8 mouse cellular contexts compared by ENCODE assay signal in the genomic region with DNA sequence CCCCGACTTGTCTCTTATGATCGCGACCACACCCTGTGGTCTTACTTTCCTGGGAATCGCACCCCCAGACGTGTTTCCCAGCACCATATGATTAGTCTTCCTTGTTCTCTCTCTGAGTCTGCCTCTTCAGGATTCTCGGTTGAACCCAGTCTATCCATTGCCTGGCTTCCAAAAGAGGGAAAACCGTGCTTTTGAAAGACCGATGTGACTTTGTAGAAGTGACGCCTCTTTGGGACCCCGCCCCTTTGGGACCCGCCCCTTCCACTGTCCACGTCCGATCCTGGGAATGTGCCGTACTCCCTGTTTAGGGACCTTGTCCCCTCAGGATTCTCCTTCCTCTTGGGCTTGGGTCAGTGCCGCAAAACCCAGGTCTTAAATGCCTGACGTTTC. TPM values are rescaled to one million over a fixed set of nuclear protein-coding genes. Genes with fewer than 3 reads are reported as not detected.
DNase-seq lines count a peak whose midpoint lies in the region; ATAC-seq and TF ChIP-seq lines count a peak whose summit lies in the region.

No protein-coding gene starts in this region.

- peak; percentile 9; the same call in 1 of the 2 replicates for ATAC-seq in hindbrain, embryonic 15.5 days (ENCODE audit: low FRiP score, low read depth)
- peak; percentile 3; the same call in 1 of the 2 replicates for ATAC-seq in liver, embryonic 11.5 days (replicated peaks; ENCODE audit: low FRiP score)
- no peak for ATAC-seq in inflammation-experienced regulatory T-cells, adult 6 months

- no peak for TF ChIP-seq EP300 in MEL (IDR thresholded peaks at IDR 0.05; ENCODE audit: low read depth in 1 of 2, low read length in 2 of 2)

- peaks cover 48% of the 10 kb centered on the region for H3K79me2 ChIP-seq in MEL (ENCODE audit: control insufficient read depth, insufficient read depth, low read length, poor library complexity)

- peak overlapping the region; percentile 96 for H3K4me2 ChIP-seq in hindbrain, embryonic 15.5 days
- H3K4me2 ChIP-seq in liver, embryonic 11.5 days: peak overlapping the region; percentile 98

- H3K27me3 ChIP-seq in MEL (ENCODE audit: control insufficient read depth in 1 of 2, insufficient read depth in 2 of 2, low read length in 2 of 2): no peaks in the 10 kb centered on the region
- no peaks in the 10 kb centered on the region for H3K27me3 ChIP-seq in hindbrain, embryonic 15.5 days
- no peaks in the 10 kb centered on the region for H3K27me3 ChIP-seq in liver, embryonic 11.5 days (replicated peaks; ENCODE audit: control insufficient read depth, insufficient read depth, low read length)

- peaks cover 8 to 45% of the 10 kb centered on the region in 2 experiments for H3K36me3 ChIP-seq in MEL (ENCODE audit: control insufficient read depth in 1 of 2, insufficient read depth in 2 of 2, low read length in 2 of 2)
- peaks cover 11% of the 10 kb centered on the region for H3K36me3 ChIP-seq in hindbrain, embryonic 15.5 days
- peaks cover 27% of the 10 kb centered on the region for H3K36me3 ChIP-seq in liver, embryonic 11.5 days (ENCODE audit: control insufficient read depth, insufficient read depth, low read length)

- peak overlapping the region; percentile 79 for H3K27ac ChIP-seq in MEL (ENCODE audit: control insufficient read depth, low read depth, low read length)
- peak overlapping the region; percentile 88 for H3K27ac ChIP-seq in bone marrow, adult 2 months (ENCODE audit: control insufficient read depth, insufficient read depth, low read depth, low read length, poor library complexity)
- H3K27ac ChIP-seq in hindbrain, embryonic 15.5 days (replicated peaks): peak overlapping the region; percentile 89
- peak overlapping the region; percentile 95 for H3K27ac ChIP-seq in liver, embryonic 11.5 days (ENCODE audit: low read depth, low read length)

- DNase-seq in MEL (ENCODE audit: low read depth, low spot score): no peak
- DNase-seq in gastrocnemius, adult 8-10 months (ENCODE audit: low spot score in 2 of 2): peak; percentile 71
- DNase-seq in liver, embryonic 11.5 days (ENCODE audit: low spot score): peak; percentile 89
- DNase-seq in neural tube, embryonic 10.5 days (ENCODE audit: extremely low spot score, low spot score): peak; percentile 84
- DNase-seq in retina, embryonic 14.5 days (ENCODE audit: low spot score): no peak

- no peaks in the 10 kb centered on the region for H3K9me3 ChIP-seq in MEL (replicated peaks; ENCODE audit: insufficient read depth, low read length)
- no peaks in the 10 kb centered on the region for H3K9me3 ChIP-seq in hindbrain, embryonic 15.5 days
- H3K9me3 ChIP-seq in liver, embryonic 11.5 days (ENCODE audit: control insufficient read depth, low read length): no peaks in the 10 kb centered on the region

- TF ChIP-seq POLR2A in MEL (IDR thresholded peaks at IDR 0.05; ENCODE audit: control insufficient read depth in 1 of 2, insufficient read depth in 1 of 2, low read depth in 1 of 2, low read length in 2 of 2, poor library complexity in 1 of 2): peak in 1 of 2 experiments; percentile 9; a peak in 1 of 4 replicates
- no peak for TF ChIP-seq POLR2A in bone marrow, adult 2 months (IDR thresholded peaks at IDR 0.05; ENCODE audit: borderline replicate concordance, control insufficient read depth, low read depth, low read length)

- no peak for TF ChIP-seq RAD21 in MEL (IDR thresholded peaks at IDR 0.05; ENCODE audit: low read depth, low read length)

- H3K4me3 ChIP-seq in MEL (ENCODE audit: control insufficient read depth in 1 of 2, insufficient read depth in 1 of 2, low read depth in 2 of 2, low read length in 2 of 2): peak overlapping the region; percentile 75 to 82
- peak overlapping the region; percentile 90 for H3K4me3 ChIP-seq in bone marrow, adult 2 months (replicated peaks; ENCODE audit: control insufficient read depth, low read depth, low read length)
- H3K4me3 ChIP-seq in hindbrain, embryonic 15.5 days: peak overlapping the region; percentile 64
- H3K4me3 ChIP-seq in liver, embryonic 11.5 days (ENCODE audit: low read depth, low read length): peak overlapping the region; percentile 63

- peaks cover 19 to 46% of the 10 kb centered on the region in 2 experiments for H3K4me1 ChIP-seq in MEL (ENCODE audit: control insufficient read depth in 1 of 2, insufficient read depth in 2 of 2, low read length in 2 of 2)
- H3K4me1 ChIP-seq in bone marrow, adult 2 months (ENCODE audit: control insufficient read depth, insufficient read depth, low read length): peaks cover 5% of the 10 kb centered on the region; the same call in 1 of the 2 replicates
- peaks cover 40% of the 10 kb centered on the region for H3K4me1 ChIP-seq in hindbrain, embryonic 15.5 days (replicated peaks)
- H3K4me1 ChIP-seq in liver, embryonic 11.5 days (replicated peaks; ENCODE audit: control insufficient read depth, insufficient read depth, low read length): peaks cover 41% of the 10 kb centered on the region

- no peak for TF ChIP-seq CTCF in MEL (IDR thresholded peaks at IDR 0.05 in 2 of 3, conservative IDR thresholded peaks at IDR 0.05 in 1 of 3; ENCODE audit: control insufficient read depth in 1 of 3, insufficient read depth in 1 of 3, low read depth in 2 of 3, low read length in 3 of 3, poor library complexity in 1 of 3, severe bottlenecking in 1 of 3)
- no peak for TF ChIP-seq CTCF in bone marrow, adult 2 months (IDR thresholded peaks at IDR 0.05; ENCODE audit: control insufficient read depth, insufficient read depth, low read length)

- WGBS in bone marrow, adult 2 months: 0% methylated on average over 16 of the region's 16 CpGs
- 0% methylated on average over 16 of the region's 16 CpGs for WGBS in hindbrain, embryonic 15.5 days
- under 1% methylated on average over 16 of the region's 16 CpGs for WGBS in liver, embryonic 11.5 days

- peak overlapping the region; percentile 76 for H3K9ac ChIP-seq in MEL (ENCODE audit: control insufficient read depth, low read depth, low read length, poor library complexity, severe bottlenecking)
- peak overlapping the region; percentile 56 for H3K9ac ChIP-seq in hindbrain, embryonic 15.5 days
- peak overlapping the region; percentile 75 for H3K9ac ChIP-seq in liver, embryonic 11.5 days (ENCODE audit: low read depth, low read length)

RNA-seq across cellular contexts. Expression of gene Shc1, which starts 0.6 kb away (rescaled TPM):
- 41.9 and 49.2 TPM in 2 replicates for total RNA-seq in MEL (2012; rRNA removed)
- polyA plus RNA-seq in MEL (2012; ENCODE audit: insufficient read depth in 1 of 2, insufficient read length in 2 of 2, low read depth in 1 of 2, low replicate concordance in 2 of 2, missing spikeins in 1 of 2): 10 to 100 TPM in 1 of 2 experiments, not detected in 1; 79.8 TPM
- 41.6 and 65.2 TPM in 2 replicates for polyA plus RNA-seq in bone marrow, adult 2 months (2011; ENCODE audit: insufficient read depth, insufficient read length, low replicate concordance, missing spikeins)
- total RNA-seq in gastrocnemius, adult 8-10 months (2022): 10 to 100 TPM; 14.1 to 20.6 (median 17.7) TPM
- 20.0 and 21.8 TPM in 2 replicates for polyA plus RNA-seq in hindbrain, embryonic 15.5 days (2015; fragmentation: Nextera tagmentation; extraction: Ambion mirVana)
- 72.8 and 75.6 TPM in 2 replicates for polyA plus RNA-seq in liver, embryonic 11.5 days (2014; fragmentation: Nextera tagmentation; extraction: Ambion mirVana)
- polyA plus RNA-seq in inflammation-experienced regulatory T-cells, adult 6 months (2017; shearing (Covaris generic)): 10 to 100 TPM; 31.2 to 34.1 (median 33.7) TPM

RNA-seq across cellular contexts. Expression of gene Cks1b, which starts 0.7 kb away (rescaled TPM):
- total RNA-seq in MEL (2012; rRNA removed): 271 and 292 TPM in 2 replicates
- polyA plus RNA-seq in MEL (2012; ENCODE audit: insufficient read depth in 1 of 2, insufficient read length in 2 of 2, low read depth in 1 of 2, low replicate concordance in 2 of 2, missing spikeins in 1 of 2): 100 to 1,000 TPM; 177 to 438 TPM
- 126 and 145 TPM in 2 replicates for polyA plus RNA-seq in bone marrow, adult 2 months (2011; ENCODE audit: insufficient read depth, insufficient read length, low replicate concordance, missing spikeins)
- total RNA-seq in gastrocnemius, adult 8-10 months (2022): 1 to 10 TPM; 2.3 to 3.4 (median 2.6) TPM
- 95.9 and 110 TPM in 2 replicates for polyA plus RNA-seq in hindbrain, embryonic 15.5 days (2015; fragmentation: Nextera tagmentation; extraction: Ambion mirVana)
- polyA plus RNA-seq in liver, embryonic 11.5 days (2014; fragmentation: Nextera tagmentation; extraction: Ambion mirVana): 498 and 502 TPM in 2 replicates
- polyA plus RNA-seq in inflammation-experienced regulatory T-cells, adult 6 months (2017; shearing (Covaris generic)): 100 to 1,000 TPM in 1 of 3 experiments, 10 to 100 TPM in 2; 23.3 to 176 (median 34.8) TPM

RNA-seq across cellular contexts. Expression of gene Flad1, which starts 7.2 kb away (rescaled TPM):
- 38.0 and 42.9 TPM in 2 replicates for total RNA-seq in MEL (2012; rRNA removed)
- polyA plus RNA-seq in MEL (2012; ENCODE audit: insufficient read depth in 1 of 2, insufficient read length in 2 of 2, low read depth in 1 of 2, low replicate concordance in 2 of 2, missing spikeins in 1 of 2): 10 to 100 TPM in 1 of 2 experiments, not detected in 1; 54.2 TPM
- polyA plus RNA-seq in bone marrow, adult 2 months (2011; ENCODE audit: insufficient read depth, insufficient read length, low replicate concordance, missing spikeins): 9.7 and 17.6 TPM in 2 replicates
- 10 to 100 TPM; 37.8 to 46.1 (median 41.6) TPM for total RNA-seq in gastrocnemius, adult 8-10 months (2022)
- 33.3 and 34.9 TPM in 2 replicates for polyA plus RNA-seq in hindbrain, embryonic 15.5 days (2015; fragmentation: Nextera tagmentation; extraction: Ambion mirVana)
- polyA plus RNA-seq in liver, embryonic 11.5 days (2014; fragmentation: Nextera tagmentation; extraction: Ambion mirVana): 34.3 and 37.8 TPM in 2 replicates
- polyA plus RNA-seq in inflammation-experienced regulatory T-cells, adult 6 months (2017; shearing (Covaris generic)): 10 to 100 TPM; 43.1 to 63.7 (median 57.5) TPM

RNA-seq across cellular contexts. Expression of gene Pygo2, which starts 11.2 kb away (rescaled TPM):
- 50.8 and 61.1 TPM in 2 replicates for total RNA-seq in MEL (2012; rRNA removed)
- polyA plus RNA-seq in MEL (2012; ENCODE audit: insufficient read depth in 1 of 2, insufficient read length in 2 of 2, low read depth in 1 of 2, low replicate concordance in 2 of 2, missing spikeins in 1 of 2): 10 to 100 TPM in 1 of 2 experiments, not detected in 1; 50.3 TPM
- 29.7 and 45.4 TPM in 2 replicates for polyA plus RNA-seq in bone marrow, adult 2 months (2011; ENCODE audit: insufficient read depth, insufficient read length, low replicate concordance, missing spikeins)
- 10 to 100 TPM in 3 of 4 experiments, 1 to 10 TPM in 1; 9.2 to 12.3 (median 10.1) TPM for total RNA-seq in gastrocnemius, adult 8-10 months (2022)
- polyA plus RNA-seq in hindbrain, embryonic 15.5 days (2015; fragmentation: Nextera tagmentation; extraction: Ambion mirVana): 43.1 and 45.8 TPM in 2 replicates
- polyA plus RNA-seq in liver, embryonic 11.5 days (2014; fragmentation: Nextera tagmentation; extraction: Ambion mirVana): 35.5 and 37.7 TPM in 2 replicates
- 1 to 10 TPM; 9.0 to 9.6 (median 9.5) TPM for polyA plus RNA-seq in inflammation-experienced regulatory T-cells, adult 6 months (2017; shearing (Covaris generic))

RNA-seq across cellular contexts. Expression of gene Lenep, which starts 16.3 kb away (rescaled TPM):
- not detected in 2 replicates for total RNA-seq in MEL (2012; rRNA removed)
- not detected for polyA plus RNA-seq in MEL (2012; ENCODE audit: insufficient read depth in 1 of 2, insufficient read length in 2 of 2, low read depth in 1 of 2, low replicate concordance in 2 of 2, missing spikeins in 1 of 2)
- 0.92 TPM in 1 of 2 replicates, not detected in the other for polyA plus RNA-seq in bone marrow, adult 2 months (2011; ENCODE audit: insufficient read depth, insufficient read length, low replicate concordance, missing spikeins)
- total RNA-seq in gastrocnemius, adult 8-10 months (2022): 1 to 10 TPM in 1 of 4 experiments, not detected in 3; 2.8 TPM
- polyA plus RNA-seq in hindbrain, embryonic 15.5 days (2015; fragmentation: Nextera tagmentation; extraction: Ambion mirVana): 0.89 TPM in 1 of 2 replicates, not detected in the other
- polyA plus RNA-seq in liver, embryonic 11.5 days (2014; fragmentation: Nextera tagmentation; extraction: Ambion mirVana): not detected in 2 replicates
- polyA plus RNA-seq in inflammation-experienced regulatory T-cells, adult 6 months (2017; shearing (Covaris generic)): under 1 TPM in 1 of 3 experiments, not detected in 2; 0.38 TPM

Comparison
In these comparisons a context has a peak if more than half of its experiments do, and no peak if none do; other contexts are left out.
1. DNase-seq: peak in gastrocnemius, adult 8-10 months (2 of 2), liver, embryonic 11.5 days (single experiment) and neural tube, embryonic 10.5 days (single experiment); none in MEL (single experiment) and retina, embryonic 14.5 days (single experiment).
2. Peak in every context shown above with its lines, with median percentiles within 50 percentile points of each other: H3K27ac ChIP-seq, H3K4me3 ChIP-seq and H3K9ac ChIP-seq.